ENCODE assay signal across 22 mouse cellular contexts in the genomic region with DNA sequence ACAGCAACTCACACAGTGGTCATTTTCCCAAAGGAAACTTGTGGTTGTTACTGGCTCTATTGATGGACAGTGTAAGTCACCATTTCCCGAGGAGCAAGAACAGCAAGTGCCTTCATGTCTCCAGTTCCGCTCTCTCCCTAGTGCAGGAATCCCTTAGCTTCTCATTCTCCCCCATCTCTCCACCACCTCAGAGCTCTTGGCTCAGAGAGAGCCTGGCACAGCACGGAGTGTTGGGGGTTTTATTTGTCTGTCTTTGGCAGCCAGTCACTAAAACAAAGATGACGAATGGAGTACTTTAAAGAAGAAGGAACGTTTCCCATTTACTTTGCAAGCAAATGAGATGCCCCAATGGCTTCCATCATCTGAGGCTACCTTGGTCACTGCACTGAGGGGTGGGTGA.
"Had no signal": no experiment of that assay in that cellular context is flagged by ENCODE, and none has a peak within 500 bp of the region (broad histone marks: within the 10 kb centered on the region; RNA-seq: fewer than 3 reads in every experiment).

No protein-coding gene starts in this region.

- H3K36me3 ChIP-seq: intestine, embryonic 15.5 days; kidney, embryonic 15.5 days; limb, embryonic 12.5 days; limb, embryonic 15.5 days; lung, embryonic 15.5 days; midbrain, embryonic 12.5 days; midbrain, embryonic 15.5 days; neural tube, embryonic 12.5 days; neural tube, embryonic 15.5 days; stomach, embryonic 15.5 days had no signal

- H3K4me3 ChIP-seq: intestine, embryonic 15.5 days; kidney, embryonic 15.5 days; limb, embryonic 12.5 days; limb, embryonic 15.5 days; lung, embryonic 15.5 days; midbrain, embryonic 12.5 days; midbrain, embryonic 15.5 days; neural tube, embryonic 12.5 days; neural tube, embryonic 15.5 days; stomach, embryonic 15.5 days had no signal

- DNase-seq: kidney, adult 11 months; kidney, adult 8-10 months; kidney, postnatal 14 days; kidney, postnatal 4 days; left cerebral cortex, postnatal 4 days; liver, postnatal 0 days; spleen, adult 18-20 months; thymus, adult 18-20 months; thymus, postnatal 14 days; thymus, postnatal 4 days had no signal

- H3K27ac ChIP-seq: intestine, embryonic 15.5 days; kidney, embryonic 15.5 days; limb, embryonic 12.5 days; limb, embryonic 15.5 days; liver, embryonic 14.5 days; lung, embryonic 15.5 days; macrophage; midbrain, embryonic 12.5 days; midbrain, embryonic 15.5 days; neural tube, embryonic 12.5 days; neural tube, embryonic 15.5 days; stomach, embryonic 15.5 days had no signal

- H3K27me3 ChIP-seq: intestine, embryonic 15.5 days; kidney, embryonic 15.5 days; limb, embryonic 15.5 days; lung, embryonic 15.5 days; midbrain, embryonic 15.5 days; neural tube, embryonic 12.5 days; neural tube, embryonic 15.5 days; stomach, embryonic 15.5 days had no signal

- H3K4me1 ChIP-seq: intestine, embryonic 15.5 days; lung, embryonic 15.5 days; midbrain, embryonic 12.5 days; midbrain, embryonic 15.5 days; neural tube, embryonic 12.5 days; neural tube, embryonic 15.5 days; stomach, embryonic 15.5 days had no signal
